Mouse (Mus musculus) heart, postnatal 36 days (tissue): ENCODE data around the gene Six3. TPM values are rescaled to one million over a fixed set of nuclear protein-coding genes. Genes with fewer than 3 reads are reported as not detected.

Source experiments
- DNase-seq, 2 experiments: peaks; one replicate each; pipeline ENCODE4 v3.0.0; 2021 to 2022
- intact Hi-C: fragments of 180-260 bp; cut with DNase I; formaldehyde crosslinking; loops from one replicate; pipeline ENCODE4 v1.15.1; 2025
- total RNA-seq, 2 experiments: library from RNA; stranded (reverse); gene quantifications; 2 replicates each; pipeline ENCODE4 v1.2.3; 2021

Gene Six3
- total RNA-seq, 2 experiments from 2014 or later: not detected

GRCm38 (mm10) chr17:85611521-85612515 is 1.6 kb upstream of the Six3 start:
- DNase-seq: no peak
- intact Hi-C loops: loop anchor here (5.0 kb wide), 1 partner anchor 125 kb away; no protein-coding TSS in a partner anchor

DNA sequence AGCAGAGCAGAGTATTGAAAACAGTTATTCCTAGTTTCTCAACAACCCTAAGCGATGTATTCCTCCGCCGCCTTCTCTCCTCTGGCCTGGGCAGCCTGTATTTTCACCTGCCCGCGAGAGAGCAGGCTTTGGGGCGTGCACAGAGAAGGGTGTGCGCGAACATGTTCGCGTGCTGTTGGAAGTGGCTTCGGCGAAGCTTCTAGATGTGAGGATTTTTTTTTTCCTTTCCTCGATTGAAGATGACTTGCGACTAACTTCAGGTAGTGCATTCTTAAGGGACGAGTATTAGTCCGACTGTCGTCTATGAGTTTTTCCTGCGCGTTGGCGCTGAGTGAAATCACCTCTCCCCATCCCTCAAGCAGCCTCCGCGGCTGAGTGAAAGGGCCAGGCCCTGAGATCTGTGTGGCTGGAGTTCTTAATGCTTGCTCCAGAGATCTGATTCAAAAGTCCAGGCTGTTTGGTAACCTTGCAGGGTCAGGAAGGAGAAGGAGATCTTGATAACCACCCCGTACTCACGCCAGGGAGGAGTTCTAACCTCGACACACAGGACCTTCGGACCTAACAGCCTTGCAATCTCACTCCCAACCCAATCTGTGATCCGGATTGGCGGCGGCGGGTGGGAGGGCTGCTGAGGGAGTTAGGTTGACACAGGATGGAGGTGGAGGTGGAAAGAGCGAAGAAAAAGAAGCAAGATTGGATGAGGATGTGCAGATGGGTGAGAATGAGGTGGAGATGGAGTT is 712 bp upstream of the Six3 start:
- intact Hi-C loops: loop anchor here (5.0 kb wide), 1 partner anchor 125 kb away; no protein-coding TSS in a partner anchor

GRCm38 (mm10) chr17:85614011-85614721 is 758 bp downstream of the Six3 start:
- intact Hi-C loops: loop anchor here (5.0 kb wide), 1 partner anchor 127 kb away; no protein-coding TSS in a partner anchor
- DNase-seq: no peak

More for the DNA sequence above, 712 bp upstream of the Six3 start:
- no peak for DNase-seq

DNA sequence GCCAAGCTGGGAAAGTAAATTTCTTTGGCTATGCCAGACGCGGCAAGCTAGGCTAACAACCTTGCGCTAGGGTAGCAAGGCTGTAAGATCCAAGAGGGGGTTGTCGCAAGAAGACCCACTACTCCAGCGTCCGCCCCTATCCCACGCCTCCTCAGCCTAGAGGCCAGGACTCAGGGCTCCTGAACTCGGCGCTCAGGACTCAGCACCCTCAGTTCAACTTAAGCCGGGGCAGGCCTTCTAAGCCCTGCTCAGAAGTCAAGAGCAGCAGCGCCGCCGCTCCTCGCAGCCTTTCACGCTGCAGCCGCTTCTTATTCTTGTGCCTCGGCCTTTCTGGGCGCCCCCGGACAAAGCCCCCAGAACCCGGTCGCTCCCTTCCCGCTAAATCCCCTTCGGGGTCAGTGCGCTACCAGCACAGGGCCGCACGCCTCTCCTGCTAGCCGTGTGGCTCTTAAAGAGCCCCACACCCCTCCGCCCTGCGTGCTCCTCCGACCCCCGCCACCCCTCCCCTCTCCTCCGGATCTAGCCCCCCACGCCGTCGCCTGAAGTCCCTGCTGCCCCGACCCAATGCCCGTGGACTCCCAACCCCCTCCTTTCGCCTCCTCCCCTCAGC is 1.4 kb downstream of the Six3 start:
- intact Hi-C loops: loop anchor here (5.0 kb wide), 1 partner anchor 128 kb away; no protein-coding TSS in a partner anchor
- no peak for DNase-seq

DNA sequence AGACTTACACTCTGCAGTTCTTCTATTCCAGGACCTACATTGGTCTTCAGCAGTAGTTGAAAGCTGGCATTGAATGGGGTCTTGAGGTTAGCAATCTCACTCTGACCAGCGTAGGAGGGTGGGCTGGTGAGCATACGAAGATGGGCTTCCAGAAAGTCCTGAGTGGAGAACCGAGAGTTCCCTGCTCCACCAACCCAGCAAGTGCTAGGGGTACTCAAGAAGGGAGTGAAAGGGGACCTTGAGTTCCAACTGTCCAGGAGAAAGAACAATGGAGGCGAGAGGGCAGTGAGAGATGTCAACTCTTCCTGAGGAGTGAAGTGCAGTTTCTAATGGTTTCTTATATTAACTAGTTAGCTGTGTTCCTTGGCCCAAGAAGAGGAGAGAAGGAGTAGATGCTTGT is 2.2 kb downstream of the Six3 start:
- DNase-seq: no peak
- intact Hi-C loops: no loop called here

DNA sequence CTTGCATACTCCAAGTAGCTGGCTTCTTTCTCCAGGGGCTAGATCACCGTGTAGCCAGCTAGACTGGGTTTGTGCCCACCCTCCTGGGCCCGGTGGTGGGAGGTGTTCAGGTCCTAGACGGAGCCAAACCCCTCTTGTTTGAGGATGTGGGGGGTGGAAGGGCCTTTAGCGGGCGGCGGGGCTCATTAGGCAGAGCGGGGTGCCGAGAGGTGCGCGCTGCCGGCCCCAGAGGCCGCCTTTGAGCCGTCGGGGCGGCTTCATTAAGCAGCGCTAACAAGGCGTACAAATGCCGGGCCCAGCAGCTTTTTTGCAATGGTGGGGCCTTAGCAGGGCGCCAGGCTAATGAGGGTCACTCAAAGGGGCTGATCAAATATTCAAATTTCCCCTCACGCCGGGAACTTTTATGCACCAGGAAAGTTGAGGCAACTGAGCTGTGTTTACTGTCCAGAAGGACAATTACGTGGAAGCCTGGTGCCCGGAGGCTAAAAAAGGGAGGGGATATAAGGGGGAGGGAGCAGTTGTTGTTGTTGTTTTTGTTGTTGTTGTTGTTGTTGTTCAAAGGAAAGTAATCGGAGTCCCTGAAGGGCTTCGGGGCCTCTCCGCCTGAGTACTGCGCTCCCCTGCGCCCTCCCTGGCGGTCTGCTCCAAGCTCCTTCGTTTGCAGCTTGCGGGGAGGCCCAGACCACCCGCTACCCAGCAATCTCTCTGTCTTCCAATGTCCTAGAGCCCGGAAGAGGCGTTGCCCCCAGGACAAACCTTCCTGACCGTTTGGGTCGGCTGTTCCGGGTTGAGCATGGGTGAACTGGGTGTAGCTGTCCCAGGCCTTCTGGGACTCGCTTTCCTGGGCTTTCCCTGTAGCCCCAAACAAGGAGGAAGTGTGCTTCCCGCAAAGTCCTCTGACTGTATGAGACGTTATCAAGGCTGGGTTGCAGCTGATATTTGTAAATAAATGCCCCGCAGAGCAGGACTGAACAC is 3.4 kb downstream of the Six3 start:
- no peak for DNase-seq
- intact Hi-C loops: no loop called here

- intact Hi-C loops: no loop called here
- DNase-seq: no peak
Observed at GRCm38 (mm10) chr17:85617566-85618358, 4.4 kb downstream of the Six3 start.

GRCm38 (mm10) chr17:85618359-85619112 is 5.1 kb downstream of the Six3 start:
- intact Hi-C loops: no loop called here

GRCm38 (mm10) chr17:85619113-85620085 is 6.0 kb downstream of the Six3 start:
- DNase-seq: no peak
- intact Hi-C loops: no loop called here

More at GRCm38 (mm10) chr17:85618359-85619112, 5.1 kb downstream of the Six3 start:
- DNase-seq: no peak

DNA sequence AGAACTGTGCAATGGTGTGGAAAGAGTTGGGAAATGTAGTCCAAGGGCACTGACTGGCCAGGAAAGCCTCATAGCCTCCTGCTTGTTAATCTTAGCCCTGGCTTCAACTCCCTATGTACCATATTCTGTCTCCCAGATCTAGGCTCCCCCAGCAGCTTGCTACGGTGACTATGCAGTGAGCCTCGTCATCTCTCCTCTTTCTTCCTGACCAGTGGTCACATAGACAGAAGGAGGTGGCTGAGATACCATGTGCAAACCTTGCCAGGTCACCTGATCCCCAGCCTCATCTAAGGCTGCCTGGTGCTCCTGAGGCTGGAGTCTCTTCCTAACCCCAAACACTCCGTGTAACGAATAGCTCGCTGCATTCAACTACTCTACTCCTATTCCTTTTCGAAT is 6.7 kb downstream of the Six3 start:
- intact Hi-C loops: no loop called here
- no peak for DNase-seq

DNA sequence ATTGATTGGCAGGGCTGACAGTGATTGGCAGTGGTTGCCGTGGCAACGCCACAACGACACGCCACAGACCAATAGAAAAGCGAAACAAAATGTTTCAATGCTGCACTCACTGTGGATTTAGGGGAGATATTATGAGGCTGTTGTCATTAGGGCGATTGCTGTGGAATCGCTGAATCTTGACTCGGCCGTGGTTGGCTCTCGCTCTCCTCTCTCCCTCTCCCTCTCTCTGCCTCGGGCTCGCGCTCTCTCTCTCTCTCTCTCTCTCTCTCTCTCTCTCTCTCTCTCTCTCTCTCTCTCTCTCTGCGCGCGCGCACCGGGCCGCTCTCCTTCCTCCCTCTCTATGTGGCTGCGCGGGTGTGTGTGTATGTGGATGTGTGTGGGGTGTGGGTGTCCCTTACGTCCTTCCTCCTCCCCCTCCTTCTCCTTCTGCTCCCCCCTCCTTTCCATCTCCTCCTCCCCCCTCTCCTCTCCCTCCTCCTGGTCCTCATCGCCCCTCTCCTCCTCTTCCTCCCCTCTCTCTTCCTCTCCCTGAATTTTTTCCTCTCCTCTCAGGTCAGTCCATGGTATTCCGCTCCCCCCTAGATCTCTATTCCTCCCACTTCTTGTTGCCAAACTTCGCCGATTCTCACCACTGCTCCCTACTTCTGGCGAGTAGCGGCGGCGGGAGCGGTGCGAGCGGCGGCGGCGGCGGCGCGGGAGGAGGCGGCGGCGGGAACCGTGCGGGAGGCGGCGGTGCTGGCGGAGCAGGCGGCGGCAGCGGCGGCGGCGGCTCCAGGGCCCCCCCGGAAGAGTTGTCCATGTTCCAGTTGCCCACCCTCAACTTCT is 7.5 kb downstream of the Six3 start:
- intact Hi-C loops: no loop called here
- no peak for DNase-seq

GRCm38 (mm10) chr17:85621505-85622310 is 8.3 kb downstream of the Six3 start:
- no peak for DNase-seq
- intact Hi-C loops: no loop called here

DNA sequence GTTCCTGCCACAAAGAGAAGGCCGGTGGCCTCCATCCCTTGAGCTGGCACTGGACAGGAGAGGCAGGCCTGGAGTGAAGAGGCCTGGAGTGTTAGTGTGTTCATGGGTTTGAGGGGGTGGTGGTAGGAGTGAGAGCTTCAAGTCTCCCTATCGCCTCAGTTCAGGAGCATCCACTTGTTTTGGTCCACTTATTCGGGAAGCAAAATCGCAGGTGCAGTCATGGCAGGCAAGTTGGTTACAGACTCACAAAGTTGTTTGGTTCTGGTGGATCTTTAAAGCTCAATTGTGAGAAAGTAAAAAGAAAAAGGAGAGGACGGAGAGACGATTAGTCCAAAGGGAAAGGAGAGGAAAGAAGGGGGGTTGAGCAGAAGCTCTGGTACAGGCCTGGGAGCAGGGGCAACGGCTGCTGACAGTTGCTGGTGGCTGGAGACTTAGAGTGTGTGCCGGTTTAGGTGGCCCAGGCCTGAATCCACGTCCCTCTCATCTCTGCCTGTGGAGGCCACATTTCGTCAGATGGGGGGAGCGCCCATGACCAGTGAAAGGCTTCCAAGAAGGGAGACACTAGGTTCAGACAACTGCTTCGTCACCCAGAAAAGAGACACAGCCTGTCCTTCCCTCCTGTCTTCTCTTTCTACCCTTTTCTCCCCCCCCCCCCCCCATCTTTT is 9.2 kb downstream of the Six3 start:
- DNase-seq: no peak
- intact Hi-C loops: no loop called here
